Mouse (Mus musculus) CH12F3 (cell line): ENCODE results near the gene Epha6.

Source experiments
- in situ Hi-C: fragments of 300-500 bp; cut with MboI; formaldehyde crosslinking; loops from 2 replicates; pipeline ENCODE4 v1.14.3; 2020; ENCODE audit warnings: low sequenced_read_pairs

Gene Epha6

GRCm38 (mm10) chr16:60266367-60267351 lies 338.7 kb downstream of the Epha6 start:
- in situ Hi-C loops: no loop called here

- in situ Hi-C loops: no loop called here
These were observed 340.4 kb downstream of the Epha6 start for GRCm38 (mm10) chr16:60264719-60265508.

GRCm38 (mm10) chr16:60258151-60258635 lies 347.1 kb downstream of the Epha6 start:
- in situ Hi-C loops: no loop called here

- in situ Hi-C loops: no loop called here
These were observed 347.7 kb downstream of the Epha6 start for GRCm38 (mm10) chr16:60257623-60258022.

- in situ Hi-C loops: no loop called here
These were observed 348.3 kb downstream of the Epha6 start for GRCm38 (mm10) chr16:60257044-60257443.

- in situ Hi-C loops: no loop called here
These were observed 365.8 kb downstream of the Epha6 start for GRCm38 (mm10) chr16:60239356-60240190.

GRCm38 (mm10) chr16:60233985-60234766 lies 371.2 kb downstream of the Epha6 start:
- in situ Hi-C loops: no loop called here

- in situ Hi-C loops: no loop called here
These were observed 372.3 kb downstream of the Epha6 start for GRCm38 (mm10) chr16:60232982-60233381.

GRCm38 (mm10) chr16:60209151-60209550 lies 396.2 kb downstream of the Epha6 start:
- in situ Hi-C loops: no loop called here

- in situ Hi-C loops: no loop called here
These were observed 429.8 kb downstream of the Epha6 start for GRCm38 (mm10) chr16:60175580-60175979.

GRCm38 (mm10) chr16:60152439-60152838 lies 452.9 kb downstream of the Epha6 start:
- in situ Hi-C loops: no loop called here

- in situ Hi-C loops: no loop called here
These were observed 461.0 kb downstream of the Epha6 start for GRCm38 (mm10) chr16:60144370-60144769.

- in situ Hi-C loops: no loop called here
These were observed 483.9 kb downstream of the Epha6 start for GRCm38 (mm10) chr16:60121435-60121834.

GRCm38 (mm10) chr16:60102210-60102609 lies 503.1 kb downstream of the Epha6 start:
- in situ Hi-C loops: no loop called here

- in situ Hi-C loops: no loop called here
These were observed 510.0 kb downstream of the Epha6 start for GRCm38 (mm10) chr16:60095333-60095732.

GRCm38 (mm10) chr16:60086976-60087375 lies 518.4 kb downstream of the Epha6 start:
- in situ Hi-C loops: no loop called here

- in situ Hi-C loops: no loop called here
These were observed 534.7 kb downstream of the Epha6 start for GRCm38 (mm10) chr16:60070457-60071112.

- in situ Hi-C loops: no loop called here
These were observed 561.5 kb downstream of the Epha6 start for GRCm38 (mm10) chr16:60043809-60044208.

GRCm38 (mm10) chr16:60028381-60028780 lies 577.0 kb downstream of the Epha6 start:
- in situ Hi-C loops: no loop called here
